Mouse (Mus musculus) bone marrow, adult 2 months (tissue): ENCODE results near the gene Slc44a3. TPM values are rescaled to one million over a fixed set of nuclear protein-coding genes. Genes with fewer than 3 reads are reported as not detected.

ENCODE experiments used
- H3K27ac ChIP-seq: fragments of 200-500 bp; 2 replicates; pipeline ENCODE4 v1.5.1; 2012; ENCODE audit warnings: low read depth, mild to moderate bottlenecking, control low read depth, inconsistent platforms, low read length; ENCODE audit not compliant: control insufficient read depth, poor library complexity, insufficient read depth
- H3K4me1 ChIP-seq: fragments of 200-500 bp; 2 replicates; pipeline ENCODE4 v1.6.1; 2011; ENCODE audit warnings: low read length; ENCODE audit not compliant: control insufficient read depth, insufficient read depth
- H3K4me3 ChIP-seq: fragments of 200-500 bp; replicated peaks from 2 replicates; pipeline ENCODE3; 2011; ENCODE audit warnings: mild to moderate bottlenecking, low read depth, low read length, control low read depth; ENCODE audit not compliant: control insufficient read depth
- CTCF ChIP-seq: fragments of 200-500 bp; IDR thresholded peaks from 2 replicates; pipeline ENCODE4 v1.5.1; 2011; ENCODE audit warnings: low read length, control low read depth; ENCODE audit not compliant: control insufficient read depth, insufficient read depth
- POLR2A ChIP-seq: fragments of 200-500 bp; IDR thresholded peaks from 2 replicates; pipeline ENCODE4 v1.6.1; 2011; ENCODE audit warnings: low read depth, mild to moderate bottlenecking, control low read depth, low read length, borderline replicate concordance; ENCODE audit not compliant: control insufficient read depth
- WGBS: fragments of 180-500 bp; shearing (Covaris S2); methylation state at CpG from one replicate; pipeline ENCODE4 v1.1.7; 2018; 5-methylcytosine and 5-hydroxymethylcytosine counted together
- polyA plus RNA-seq: library from polyadenylated mRNA; stranded (reverse); fragments of >200 nt; gene quantifications from 2 replicates; pipeline ENCODE4 v1.2.4, GENCODE M21; 2011; ENCODE audit warnings: low replicate concordance; ENCODE audit not compliant: missing spikeins, insufficient read depth, insufficient read length

The Slc44a3 gene
- polyA plus RNA-seq, 1 experiment, result 1.3 TPM

DNA sequence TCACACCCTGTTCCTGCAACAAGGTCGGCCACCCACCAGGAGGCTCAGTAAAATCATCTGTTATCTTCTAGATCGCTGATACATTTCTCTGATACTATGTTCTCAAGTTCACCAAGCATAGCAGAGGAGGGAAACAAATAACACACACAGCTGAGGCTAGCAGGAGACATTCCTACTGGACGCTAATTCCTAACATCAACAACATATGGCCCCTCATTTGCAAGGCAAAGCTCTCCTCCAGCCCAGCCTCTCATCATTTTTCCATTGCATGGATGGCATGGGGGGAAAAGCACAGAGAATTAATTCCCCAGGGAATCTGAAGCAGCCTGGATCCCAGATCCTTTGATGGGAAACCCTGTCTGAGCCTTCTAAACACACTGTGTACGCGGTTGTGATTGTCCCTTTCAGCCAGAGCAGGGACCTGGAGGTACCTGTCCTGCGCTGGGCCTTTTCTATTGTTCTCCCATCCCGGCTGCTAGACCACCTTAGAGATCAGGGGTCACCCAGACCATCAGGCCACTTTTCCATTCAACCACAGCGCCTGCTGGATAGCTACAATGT lies 27.2 kb downstream of the Slc44a3 start:
- TF ChIP-seq POLR2A (no peak), CTCF (no peak)
- no peak overlapping the region for H3K4me3 ChIP-seq
- no peak overlapping the region for H3K27ac ChIP-seq
- H3K4me1 ChIP-seq, result no peaks in the 10 kb centered on the region
- WGBS, result 83% methylated on average over 8 of the region's 8 CpGs

DNA sequence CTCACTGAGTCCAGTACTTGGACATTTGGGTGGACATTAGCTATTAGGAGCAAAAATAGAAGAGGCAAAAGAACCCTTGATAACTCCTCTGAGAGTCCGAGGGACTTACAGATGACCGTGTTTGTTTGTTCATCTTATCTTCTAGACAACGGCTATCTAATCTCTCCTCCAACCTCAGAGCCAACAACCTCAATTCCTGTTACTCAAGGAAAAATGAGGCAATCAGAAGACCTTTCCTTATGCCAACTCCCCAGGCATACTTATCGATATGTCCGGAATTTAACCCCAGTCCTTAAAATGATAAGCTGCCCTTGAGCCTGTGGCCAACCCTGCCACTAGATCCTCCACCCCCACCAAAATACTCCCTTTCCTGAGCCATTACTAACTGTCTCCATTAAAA lies 31.5 kb downstream of the Slc44a3 start:
- Histone ChIP-seq H3K27ac (no peak overlapping the region), H3K4me3 (no peak overlapping the region), H3K4me1 (no peaks in the 10 kb centered on the region)
- TF ChIP-seq CTCF, result no peak
- TF ChIP-seq POLR2A, result no peak
- 83% methylated on average over 5 of the region's 5 CpGs for WGBS

DNA sequence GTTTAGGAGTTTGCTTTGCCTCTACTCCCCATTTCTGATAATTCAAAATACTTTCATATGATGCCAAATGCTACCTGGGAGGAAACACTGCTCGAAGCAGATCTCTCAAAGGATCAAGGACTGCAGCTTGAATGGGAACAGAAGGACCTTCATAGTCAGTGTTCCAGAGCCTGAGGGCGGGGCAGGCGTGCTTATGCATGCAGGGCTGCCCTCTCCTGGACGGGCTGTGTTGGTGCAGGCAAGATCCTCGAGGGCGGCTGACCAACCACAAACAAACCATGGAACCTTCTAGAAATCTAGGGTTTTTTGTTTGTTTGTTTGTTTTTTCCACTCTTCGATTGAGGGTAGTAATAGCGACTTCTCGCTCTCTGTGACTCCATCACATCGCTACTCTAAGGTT lies 32.0 kb downstream of the Slc44a3 start:
- H3K27ac ChIP-seq, result no peak overlapping the region
- no peak overlapping the region for H3K4me3 ChIP-seq
- H3K4me1 ChIP-seq, result no peaks in the 10 kb centered on the region
- peak; percentile 91 for TF ChIP-seq CTCF
- TF ChIP-seq POLR2A, result no peak
- WGBS, result 20% methylated on average over 10 of the region's 10 CpGs

DNA sequence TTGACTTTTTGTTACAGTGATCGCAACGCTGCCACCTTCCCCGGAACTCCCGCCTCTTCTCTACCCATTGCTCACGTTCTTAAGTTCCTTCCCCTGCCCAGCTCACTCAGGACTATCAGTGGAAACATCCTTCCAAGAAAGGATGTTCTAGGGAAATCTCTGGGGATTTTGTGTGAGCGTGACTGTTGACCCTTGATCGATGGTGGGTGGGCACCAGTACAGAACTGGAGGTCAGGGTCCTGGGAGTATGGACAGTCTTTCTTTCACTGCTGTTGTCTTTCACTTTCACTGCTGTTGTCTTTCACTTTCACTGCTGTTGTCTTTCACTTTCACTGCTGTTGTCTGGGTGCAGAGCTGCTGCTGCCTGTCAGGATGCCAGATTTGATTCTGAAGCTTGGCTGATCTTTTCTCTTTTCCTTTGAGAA lies 38.2 kb downstream of the Slc44a3 start:
- H3K4me3 ChIP-seq, result peak overlapping the region; percentile 60
- 45% methylated on average over 7 of the region's 7 CpGs for WGBS
- TF ChIP-seq POLR2A (no peak), CTCF (no peak)
- no peak overlapping the region for H3K27ac ChIP-seq
- H3K4me1 ChIP-seq, result no peaks in the 10 kb centered on the region; the same call in 1 of the 2 replicates

DNA sequence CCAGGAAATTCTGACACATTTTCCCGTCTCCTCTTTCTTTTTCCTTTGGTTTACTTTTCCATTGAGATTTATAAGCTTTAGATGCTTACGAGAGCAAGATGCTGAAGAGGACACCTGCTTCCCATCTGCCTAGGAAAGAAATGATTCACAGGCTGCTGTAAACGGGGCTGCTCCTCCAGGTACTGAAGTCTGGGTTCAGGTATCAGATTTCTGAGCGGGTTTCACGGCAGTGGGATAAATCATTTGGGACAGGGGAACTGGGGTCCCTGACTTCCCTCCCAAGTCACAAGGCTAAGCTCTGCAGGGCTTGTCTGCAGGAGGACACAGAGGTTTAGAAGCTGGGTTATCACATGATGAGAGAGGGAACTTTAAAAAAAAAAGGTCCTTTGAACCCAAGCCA lies 40.2 kb downstream of the Slc44a3 start:
- Histone ChIP-seq H3K4me1 (no peaks in the 10 kb centered on the region; the same call in 1 of the 2 replicates), H3K4me3 (no peak overlapping the region), H3K27ac (no peak overlapping the region)
- TF ChIP-seq POLR2A, result no peak
- no peak for TF ChIP-seq CTCF
- WGBS, result 75% methylated on average over 5 of the region's 5 CpGs

DNA sequence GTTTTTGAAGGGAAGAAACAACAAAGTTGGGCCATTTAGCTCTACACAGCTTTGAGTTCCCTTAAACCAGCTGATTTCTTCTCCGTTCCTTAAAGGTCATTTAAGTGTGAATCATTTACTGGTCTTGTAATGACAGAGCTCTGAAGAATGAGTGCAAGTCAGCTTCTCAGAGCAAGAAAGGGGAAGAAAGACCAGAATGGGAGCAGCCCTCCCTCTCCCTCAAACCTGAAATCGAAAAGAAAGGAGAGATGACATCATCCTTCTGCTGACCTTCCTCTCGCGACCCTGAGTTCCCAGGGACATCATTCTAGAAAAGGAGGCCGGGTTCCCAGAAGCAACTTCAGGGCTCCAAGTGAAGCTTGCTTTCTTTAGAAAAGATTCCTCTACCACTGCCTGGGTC lies 41.3 kb downstream of the Slc44a3 start:
- Histone ChIP-seq H3K4me1 (no peaks in the 10 kb centered on the region; the same call in 1 of the 2 replicates), H3K4me3 (no peak overlapping the region), H3K27ac (no peak overlapping the region)
- TF ChIP-seq POLR2A (no peak), CTCF (no peak)
- 29% methylated on average over 5 of the region's 5 CpGs for WGBS

DNA sequence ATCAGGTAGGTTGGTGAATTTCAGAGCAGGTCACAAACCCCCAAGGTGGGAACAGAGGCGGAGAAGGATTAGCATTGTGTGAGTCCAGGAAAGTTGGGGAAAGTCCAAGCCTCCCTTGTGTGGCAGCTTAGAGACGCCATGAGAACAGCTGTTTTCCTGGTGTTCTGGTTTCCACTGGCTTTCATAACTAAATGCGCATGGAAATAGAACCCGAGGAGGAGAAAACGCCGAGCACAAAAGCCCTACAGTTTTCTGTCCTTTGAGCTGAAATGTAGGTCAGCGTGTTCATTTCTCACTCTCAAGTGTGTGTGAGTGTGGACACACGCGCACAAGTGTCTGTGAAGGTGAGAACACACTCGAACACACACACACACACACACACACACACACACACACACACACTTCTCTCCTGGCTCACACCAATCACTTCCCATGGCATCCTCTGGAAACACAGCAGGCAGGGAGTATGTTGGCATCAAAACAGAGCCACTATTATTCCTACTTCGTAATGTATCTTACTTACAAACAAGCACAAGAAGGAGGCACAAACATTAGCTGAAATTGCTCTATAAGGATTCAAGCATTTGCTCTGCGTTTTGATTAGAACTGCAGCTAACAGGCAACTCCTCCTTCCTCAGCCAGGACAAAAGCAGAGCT lies 42.6 kb downstream of the Slc44a3 start:
- Histone ChIP-seq H3K4me3 (no peak overlapping the region), H3K4me1 (no peaks in the 10 kb centered on the region; the same call in 1 of the 2 replicates), H3K27ac (no peak overlapping the region)
- no peak for TF ChIP-seq POLR2A
- no peak for TF ChIP-seq CTCF
- WGBS, result 87% methylated on average over 12 of the region's 12 CpGs

DNA sequence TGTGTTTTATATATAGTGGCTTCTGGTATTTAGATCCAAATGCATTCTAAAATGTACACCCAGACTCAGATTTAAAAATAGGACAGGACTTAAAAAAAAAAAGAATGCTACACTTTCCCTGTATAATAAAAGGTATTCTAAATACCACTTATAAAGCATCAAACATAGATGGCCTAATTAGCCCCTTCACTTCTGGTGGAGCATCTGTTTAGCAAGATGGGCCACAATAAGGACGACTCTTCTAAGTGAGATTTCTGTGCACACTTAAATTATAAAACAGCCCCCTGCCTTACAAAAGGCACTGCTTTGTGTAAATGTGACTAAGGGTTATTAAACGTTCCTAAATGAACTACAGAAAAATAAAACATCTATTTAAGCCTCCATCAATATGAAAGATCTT lies 47.0 kb downstream of the Slc44a3 start:
- WGBS, result 77% methylated on average over 2 of the region's 2 CpGs
- no peak overlapping the region for H3K27ac ChIP-seq
- no peak for TF ChIP-seq CTCF
- TF ChIP-seq POLR2A, result no peak

DNA sequence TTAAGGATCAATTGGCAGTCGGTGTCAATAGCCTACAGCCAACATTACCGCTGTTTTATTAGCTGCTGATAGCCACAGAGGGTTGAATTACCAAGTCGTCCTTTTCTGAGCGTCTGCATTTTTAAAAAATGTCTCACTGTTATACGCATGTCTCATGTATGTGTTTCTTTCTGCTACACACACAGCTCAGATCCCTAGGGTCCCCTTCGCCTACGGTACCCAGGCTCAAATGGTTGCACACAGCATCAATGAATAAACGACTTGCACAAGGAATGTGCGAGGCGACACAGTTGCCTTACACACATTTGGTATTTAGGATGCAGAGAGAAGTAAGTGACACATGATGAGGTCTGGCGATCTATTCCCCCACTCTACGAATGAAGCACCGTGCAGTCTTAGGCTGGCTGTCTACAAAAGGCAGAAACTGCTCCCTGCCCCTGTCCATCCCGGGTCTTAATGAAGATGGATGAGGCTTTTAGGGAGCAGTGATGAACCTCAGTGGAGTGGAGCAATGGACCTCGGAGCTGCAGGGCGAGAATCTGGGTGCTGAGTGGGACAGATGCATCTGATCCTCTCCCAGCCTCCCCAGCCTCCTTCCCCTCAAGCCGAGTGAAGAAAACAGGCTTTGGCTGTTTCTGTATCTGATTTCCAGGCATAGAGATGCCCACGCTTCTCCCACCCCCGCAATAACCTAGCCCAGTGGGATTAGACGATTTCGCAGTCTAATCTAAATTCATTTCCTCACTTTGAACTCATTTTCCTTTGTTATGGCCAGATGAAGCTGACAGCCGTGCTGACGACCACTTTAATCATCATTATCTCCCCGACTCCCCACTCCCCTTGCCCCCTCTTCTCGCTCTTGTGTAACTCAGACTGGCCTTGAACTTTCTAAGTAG lies 48.7 kb downstream of the Slc44a3 start:
- no peak for TF ChIP-seq CTCF
- TF ChIP-seq POLR2A, result no peak
- no peaks in the 10 kb centered on the region for H3K4me1 ChIP-seq
- WGBS, result 75% methylated on average over 25 of the region's 25 CpGs

More for the DNA sequence above, 47.0 kb downstream of the Slc44a3 start:
- Histone ChIP-seq H3K4me1 (no peaks in the 10 kb centered on the region), H3K4me3 (no peak overlapping the region)

More for the DNA sequence above, 48.7 kb downstream of the Slc44a3 start:
- Histone ChIP-seq H3K4me3 (no peak overlapping the region), H3K27ac (no peak overlapping the region)
